Mouse (Mus musculus) layer of hippocampus, adult 18-20 months (tissue): Measurements from ENCODE around the gene Afg3l1. TPM values are rescaled to one million over a fixed set of nuclear protein-coding genes. Genes with fewer than 3 reads are reported as not detected.
A peak's percentile ranks its signal among the peaks of the same experiment; 100 is the strongest.
"Not testable (repeated sequence)": the region's sequence is repeated elsewhere in the genome, so short reads cannot be mapped to it uniquely, and the experiment has no call there.

Experiments used
- DNase-seq, 2 experiments: peaks; one replicate each; pipeline ENCODE4 v3.0.0; 2022; ENCODE audit warnings: low spot score in 2 of 2
- long read RNA-seq: library from polyadenylated mRNA; stranded (forward); transcript quantifications from one replicate; pipeline ENCODE4 v2.0.0, GENCODE M21; 2021
- total RNA-seq, 2 experiments: library from RNA; stranded (reverse); gene quantifications; 2 replicates each; pipeline ENCODE4 v1.2.3; 2021

Afg3l1 gene
- total RNA-seq, result 10 to 100 TPM; 23.6 to 24.9 TPM
- long read RNA-seq, full-length matches to known transcripts, result 28 of 35 reads
- long read RNA-seq, partial matches to known transcripts, result 5 of 35 reads
- long read RNA-seq, other reads (novel, unspliced or antisense), result 2 of 35 reads

GRCm38 (mm10) chr8:123477737-123478258, at the start of gene Afg3l1:
Afg3l1 (plus strand) TSS chr8:123477903.
- peak; percentile 91 to 94 for DNase-seq

GRCm38 (mm10) chr8:123428343-123428893, 49.3 kb upstream of the Afg3l1 start:
- no peak for DNase-seq

GRCm38 (mm10) chr8:123428939-123429721, 48.6 kb upstream of the Afg3l1 start:
- no peak for DNase-seq

- not testable (repeated sequence) for DNase-seq
Measured at GRCm38 (mm10) chr8:123429722-123430013, 48.0 kb upstream of the Afg3l1 start.

- DNase-seq, result not testable (repeated sequence)
Measured at GRCm38 (mm10) chr8:123430936-123431335, 46.8 kb upstream of the Afg3l1 start.

GRCm38 (mm10) chr8:123431616-123432365, 45.9 kb upstream of the Afg3l1 start:
- no peak for DNase-seq

GRCm38 (mm10) chr8:123432381-123432780, 45.3 kb upstream of the Afg3l1 start:
- no peak for DNase-seq

GRCm38 (mm10) chr8:123433241-123433974, 44.3 kb upstream of the Afg3l1 start:
- DNase-seq, result not testable (repeated sequence)

GRCm38 (mm10) chr8:123441788-123442187, 35.9 kb upstream of the Afg3l1 start:
- no peak for DNase-seq

GRCm38 (mm10) chr8:123442351-123442750, 35.4 kb upstream of the Afg3l1 start:
- DNase-seq, result no peak

- DNase-seq, result peak; percentile 85 to 95
Measured at GRCm38 (mm10) chr8:123442871-123443575, 34.7 kb upstream of the Afg3l1 start.

- DNase-seq, result no peak
Measured at GRCm38 (mm10) chr8:123443576-123443921, 34.2 kb upstream of the Afg3l1 start.

- no peak for DNase-seq
Measured at GRCm38 (mm10) chr8:123444131-123444530, 33.6 kb upstream of the Afg3l1 start.

GRCm38 (mm10) chr8:123445981-123446380, 31.7 kb upstream of the Afg3l1 start:
- no peak for DNase-seq

GRCm38 (mm10) chr8:123446799-123447198, 30.9 kb upstream of the Afg3l1 start:
- no peak for DNase-seq

GRCm38 (mm10) chr8:123450783-123451182, 26.9 kb upstream of the Afg3l1 start:
- no peak for DNase-seq

- DNase-seq, result not testable (repeated sequence)
Measured at GRCm38 (mm10) chr8:123451747-123452146, 26.0 kb upstream of the Afg3l1 start.

GRCm38 (mm10) chr8:123452149-123452548, 25.6 kb upstream of the Afg3l1 start:
- no peak for DNase-seq

GRCm38 (mm10) chr8:123453291-123453690, 24.4 kb upstream of the Afg3l1 start:
- DNase-seq, result no peak

GRCm38 (mm10) chr8:123453951-123454350, 23.8 kb upstream of the Afg3l1 start:
- no peak for DNase-seq
